Mouse (Mus musculus) left cerebral cortex, adult 9 months (tissue): Measurements from ENCODE around the gene Fsd1l.
"Not testable (repeated sequence)": the region's sequence is repeated elsewhere in the genome, so short reads cannot be mapped to it uniquely, and the experiment has no call there.

Experiments used
- DNase-seq, 2 experiments: peaks; one replicate each; pipeline ENCODE4 v3.0.0; 2022; ENCODE audit warnings: low spot score in 2 of 2

The Fsd1l gene

DNA sequence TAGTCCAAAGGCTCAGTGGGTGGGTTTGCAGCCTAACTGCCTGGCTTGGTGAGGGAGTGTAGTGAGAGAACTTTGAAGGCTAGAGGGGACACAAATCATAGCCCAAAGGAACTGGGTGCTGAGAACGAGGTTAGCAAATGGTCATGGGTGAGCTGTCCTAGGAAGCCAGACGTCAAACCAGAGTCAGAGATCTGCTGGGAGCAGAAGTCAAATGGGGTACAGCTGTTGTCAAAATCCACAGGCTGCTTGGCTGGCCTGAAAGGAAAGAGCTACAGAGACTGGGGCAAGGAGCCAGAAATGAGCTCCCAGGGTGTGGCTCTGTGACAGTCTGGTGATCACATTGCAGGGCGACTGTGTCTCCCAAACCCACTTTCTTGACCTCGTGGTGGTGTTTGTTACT is 2.3 kb upstream of the Fsd1l start:
- no peak for DNase-seq

DNA sequence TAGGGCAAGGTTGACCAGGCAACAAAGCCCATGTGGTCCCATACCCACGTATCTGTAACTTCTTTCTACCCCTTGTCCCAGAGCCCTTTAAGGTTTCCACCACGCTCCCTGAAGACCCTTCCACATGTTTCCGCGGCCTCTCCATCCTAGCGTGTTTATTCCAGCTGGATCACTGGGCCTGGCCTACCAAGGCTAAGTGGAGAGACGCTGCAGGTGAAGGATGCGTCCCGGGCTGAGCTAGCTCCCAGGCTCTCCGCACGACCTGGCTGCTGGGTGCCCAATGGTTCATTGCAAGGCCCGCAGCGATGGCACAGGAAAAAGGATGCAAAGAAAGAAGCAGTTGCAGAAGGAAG is 332 bp upstream of the Fsd1l start:
- DNase-seq: no peak

DNA sequence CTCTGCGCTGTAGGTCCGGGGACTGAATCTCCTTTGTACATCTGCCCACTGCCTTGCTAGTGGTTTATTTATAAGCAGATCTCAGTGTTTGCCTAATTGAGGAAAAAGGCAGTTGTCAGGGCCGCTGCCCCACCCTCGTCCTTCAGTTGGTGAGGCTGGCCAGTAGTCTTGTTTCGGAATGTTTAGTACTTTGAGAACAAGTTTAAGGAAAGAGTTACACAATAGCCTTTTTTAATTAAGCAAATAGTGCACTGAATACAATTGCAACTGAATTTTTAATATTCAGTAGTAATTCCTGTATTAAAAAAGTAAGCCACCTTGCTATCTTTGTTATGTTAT is 709 bp downstream of the Fsd1l start:
- no peak for DNase-seq

DNA sequence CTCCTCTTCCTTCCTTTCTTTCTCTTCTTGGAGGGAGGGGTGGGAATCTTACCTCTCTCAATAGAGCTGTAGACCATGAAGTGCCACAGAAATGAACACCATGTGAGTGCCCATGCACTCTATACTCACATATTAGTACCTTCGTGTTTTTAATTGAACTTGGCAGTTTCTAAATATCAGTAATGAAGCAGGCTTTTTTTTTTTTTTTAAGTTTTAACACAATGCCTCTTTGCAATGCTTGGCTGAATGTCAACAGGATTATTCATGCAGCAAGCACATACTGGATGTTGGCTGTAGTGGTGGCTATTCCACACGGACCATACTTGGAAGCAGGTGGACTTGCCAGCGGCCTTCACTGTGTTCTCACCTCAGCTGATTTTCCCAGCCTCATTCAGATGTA is 4.1 kb downstream of the Fsd1l start:
- no peak for DNase-seq

GRCm38 (mm10) chr4:53637269-53637909 is 6.1 kb downstream of the Fsd1l start:
- DNase-seq: no peak

- no peak for DNase-seq
Measured at GRCm38 (mm10) chr4:53638549-53639123, 7.4 kb downstream of the Fsd1l start.

- no peak for DNase-seq
Measured at GRCm38 (mm10) chr4:53658029-53658428, 26.8 kb downstream of the Fsd1l start.

- no peak for DNase-seq
Measured at GRCm38 (mm10) chr4:53660711-53661110, 29.4 kb downstream of the Fsd1l start.

DNA sequence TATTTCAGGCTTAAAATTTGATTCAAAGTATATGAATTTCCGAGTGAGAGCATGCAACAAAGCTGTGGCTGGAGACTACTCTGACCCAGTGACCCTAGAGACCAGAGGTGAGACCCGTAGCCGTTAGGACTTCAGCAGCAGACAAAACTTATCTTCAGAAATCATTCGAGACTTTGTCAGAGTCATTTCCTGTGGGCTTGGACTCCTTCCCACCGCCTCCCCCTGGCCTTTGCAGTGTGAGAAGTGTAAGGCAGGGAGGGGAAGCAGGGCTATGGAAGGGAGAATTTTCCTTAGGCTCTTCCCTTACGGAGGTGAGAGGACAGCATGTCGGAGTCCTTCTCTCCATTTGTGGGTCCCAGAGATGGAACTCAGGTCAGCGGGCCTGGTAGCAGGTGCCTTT is 50.8 kb downstream of the Fsd1l start:
- no peak for DNase-seq

GRCm38 (mm10) chr4:53688965-53689364 is 57.7 kb downstream of the Fsd1l start:
- DNase-seq: no peak

DNA sequence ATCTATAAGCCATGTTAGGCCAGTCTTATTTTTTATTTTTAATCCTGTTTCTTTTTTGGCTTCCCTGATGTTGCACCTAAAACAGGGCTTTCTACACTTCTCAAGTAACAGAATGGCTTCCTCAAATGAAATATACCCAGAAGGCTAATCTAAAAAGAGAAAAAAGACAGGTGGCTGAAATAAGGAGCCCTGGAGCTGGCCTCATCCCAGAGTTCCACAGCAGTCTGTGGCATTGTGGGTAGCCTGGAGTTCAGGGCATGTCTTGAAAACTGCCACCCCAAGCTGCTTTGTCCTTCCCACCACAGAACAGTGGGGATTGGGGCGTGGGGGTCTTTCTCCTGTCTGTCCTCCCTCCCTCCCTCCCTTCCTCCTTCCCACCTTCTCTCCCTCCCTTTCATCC is 60.1 kb downstream of the Fsd1l start:
- DNase-seq: peak in 1 of 2 experiments; percentile 26

- not testable (repeated sequence) for DNase-seq
Measured at GRCm38 (mm10) chr4:53709166-53709565, 77.9 kb downstream of the Fsd1l start.

- DNase-seq: no peak
Measured at GRCm38 (mm10) chr4:53710021-53710420, 78.8 kb downstream of the Fsd1l start.

GRCm38 (mm10) chr4:53710555-53711328 is 79.5 kb downstream of the Fsd1l start:
- DNase-seq: no peak

DNA sequence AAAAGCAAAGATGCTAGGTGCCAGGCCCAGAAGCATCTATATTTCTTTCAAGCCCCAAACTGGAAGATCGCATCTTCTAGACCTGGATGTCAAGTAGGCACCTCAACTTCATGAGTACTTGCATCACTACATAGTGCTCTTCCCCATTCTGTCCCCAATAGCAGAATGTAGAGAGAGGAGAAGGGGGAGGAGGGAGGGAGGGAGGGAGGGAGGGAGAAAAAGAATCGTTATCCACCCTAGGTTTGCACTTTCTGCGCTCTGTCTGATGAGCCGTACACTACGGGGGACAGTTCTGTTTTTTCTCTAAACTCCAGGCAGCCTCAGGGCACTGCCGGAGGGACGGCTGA is 82.4 kb downstream of the Fsd1l start, which contains the start of gene Fktn:
Fktn (plus strand) TSS at position 295 of the 347 bp plus-strand sequence.
- no peak for DNase-seq

- DNase-seq: peak; percentile 80 to 93
Measured at GRCm38 (mm10) chr4:53714051-53714814, 83.0 kb downstream of the Fsd1l start.

- DNase-seq: no peak
Measured at GRCm38 (mm10) chr4:53715977-53716376, 84.7 kb downstream of the Fsd1l start.

DNA sequence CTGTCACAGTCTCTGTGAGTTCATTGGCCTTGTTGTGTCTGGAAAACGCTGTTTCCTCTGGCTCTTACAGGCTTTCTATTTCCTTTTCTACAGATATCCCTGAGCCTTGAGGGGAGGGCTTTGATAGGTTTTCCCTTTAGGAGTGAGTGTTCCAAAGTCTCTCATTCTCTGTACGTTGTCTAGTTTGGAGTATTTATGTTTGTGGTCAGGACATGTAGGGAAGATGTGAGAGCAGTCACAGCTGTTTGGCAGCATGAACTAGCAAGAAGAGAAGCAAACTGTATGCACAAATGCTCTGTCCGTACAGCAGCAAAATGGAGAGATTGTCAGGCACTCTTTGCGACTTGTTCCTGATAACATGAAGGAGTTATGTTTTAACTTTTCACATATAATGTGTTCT is 86.3 kb downstream of the Fsd1l start:
- no peak for DNase-seq

- DNase-seq: no peak
Measured at GRCm38 (mm10) chr4:53718261-53718660, 87.0 kb downstream of the Fsd1l start.

DNA sequence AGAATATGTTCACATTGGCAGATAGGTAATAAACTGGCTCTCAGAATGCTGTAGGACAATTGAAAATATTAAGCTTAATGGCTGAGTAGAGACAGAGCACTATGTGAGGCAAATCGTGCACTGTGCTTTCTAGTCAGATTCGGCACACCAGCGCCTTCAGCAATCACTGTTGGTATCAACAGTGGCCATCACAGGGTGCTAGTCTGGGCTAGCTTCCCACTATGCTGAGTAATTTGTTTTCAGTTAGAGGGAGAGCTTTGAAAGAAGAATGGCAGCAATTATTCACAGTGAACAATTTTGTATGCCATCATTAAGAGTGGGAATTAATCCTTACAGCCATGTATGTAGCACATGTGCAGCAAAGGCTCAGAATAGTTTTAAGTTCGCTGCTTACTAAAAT is 91.2 kb downstream of the Fsd1l start:
- peak in 1 of 2 experiments; percentile 21 for DNase-seq

DNA sequence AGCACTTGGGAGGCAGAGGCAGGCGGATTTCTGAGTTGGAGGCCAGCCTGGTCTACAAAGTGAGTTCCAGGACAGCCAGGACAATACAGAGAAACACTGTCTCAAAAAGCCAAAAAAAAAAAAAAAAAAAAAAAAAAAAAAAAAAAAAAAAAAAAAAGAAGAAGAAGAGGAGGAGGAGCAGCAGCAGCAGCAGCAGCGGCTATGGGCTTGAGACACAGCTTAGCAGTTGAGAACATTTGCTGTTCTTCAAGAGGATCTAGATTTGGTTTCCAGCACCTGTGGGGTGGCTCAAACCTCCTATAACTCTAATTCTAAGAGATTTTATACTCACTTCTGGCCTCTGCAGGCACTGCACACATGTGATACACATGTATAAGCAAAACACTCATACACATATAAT is 94.8 kb downstream of the Fsd1l start:
- not testable (repeated sequence) for DNase-seq

DNA sequence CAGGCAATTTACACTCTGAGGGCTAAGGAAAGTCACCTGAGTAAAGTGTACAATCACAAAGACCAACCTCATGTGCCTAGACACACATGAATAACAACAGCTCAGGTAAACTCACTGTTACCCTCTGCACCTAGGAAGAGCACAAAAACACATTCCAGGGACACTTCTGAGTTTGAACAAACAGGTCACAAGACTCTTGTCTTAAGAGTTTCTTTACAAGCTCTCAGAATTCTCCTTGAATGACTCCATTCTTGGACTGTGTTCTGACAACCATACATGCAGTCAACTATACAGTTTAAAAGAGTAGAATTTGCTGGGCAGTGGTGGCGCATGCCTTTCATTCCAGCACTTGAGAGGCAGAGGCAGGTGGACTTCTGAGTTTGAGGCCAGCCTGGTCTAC is 96.8 kb downstream of the Fsd1l start:
- DNase-seq: no peak
